Mouse (Mus musculus) erythroblast, embryonic 14.5 days (primary cell): ENCODE measurements around the gene Dvl3.

Experiments
- GATA1 ChIP-seq: IDR thresholded peaks from 2 replicates; pipeline ENCODE4 v1.6.1; 2012; ENCODE audit warnings: low read length, inconsistent platforms, mixed read lengths
- TAL1 ChIP-seq: IDR thresholded peaks from 3 replicates; pipeline ENCODE4 v1.6.1; 2012; ENCODE audit warnings: low read length, inconsistent platforms, mixed read lengths

GRCm38 (mm10) chr16:20498677-20499475 is 17.9 kb upstream of the Dvl3 start, which contains the start of gene Eif2b5:
- TF ChIP-seq TAL1 (no peak), GATA1 (no peak)
